Mouse (Mus musculus) liver, postnatal 0 days (tissue): ENCODE results near the gene Tatdn3. TPM values are rescaled to one million over a fixed set of nuclear protein-coding genes. Genes with fewer than 3 reads are reported as not detected.

Experiments used
- ATAC-seq: fragments of 200-750 bp; cut with Nextera tagmentation; 2 replicates; pipeline ENCODE4 v1.8.0; 2017; ENCODE audit warnings: mild to moderate bottlenecking, moderate library complexity
- DNase-seq: peaks from one replicate; pipeline ENCODE4 v3.0.0-alpha.2; 2016
- H3K27ac ChIP-seq: fragments of 300-500 bp; sonication (generic); 2 replicates; pipeline ENCODE4 v1.5.1; 2014; ENCODE audit warnings: antibody characterized with exemption, moderate library complexity, mild to moderate bottlenecking, low read depth
- H3K27me3 ChIP-seq: fragments of 300-500 bp; sonication (generic); 2 replicates; pipeline ENCODE4 v1.6.1; 2014; ENCODE audit warnings: low read length, control low read depth, mixed read lengths; ENCODE audit not compliant: insufficient read depth
- H3K36me3 ChIP-seq: fragments of 300-500 bp; sonication (generic); replicated peaks from 2 replicates; pipeline ENCODE4 v1.6.1; 2014; ENCODE audit warnings: mild to moderate bottlenecking, control low read depth, low read length, moderate library complexity, mixed read lengths; ENCODE audit not compliant: insufficient read depth
- H3K4me1 ChIP-seq: fragments of 300-500 bp; sonication (generic); 2 replicates; pipeline ENCODE4 v1.6.1; 2014; ENCODE audit warnings: antibody characterized with exemption, mild to moderate bottlenecking, control low read depth; ENCODE audit not compliant: insufficient read depth
- H3K4me2 ChIP-seq: fragments of 300-500 bp; sonication (generic); 2 replicates; pipeline ENCODE4 v1.6.1; 2014; ENCODE audit warnings: low read depth, mild to moderate bottlenecking, low read length, moderate library complexity, mixed read lengths
- H3K4me3 ChIP-seq: fragments of 300-500 bp; sonication (generic); 2 replicates; pipeline ENCODE4 v1.5.1; 2014; ENCODE audit warnings: low read depth, low read length
- H3K9ac ChIP-seq: fragments of 300-500 bp; sonication (generic); replicated peaks from 2 replicates; pipeline ENCODE4 v1.6.1; 2014; ENCODE audit warnings: mild to moderate bottlenecking, moderate library complexity
- H3K9me3 ChIP-seq: fragments of 300-500 bp; sonication (generic); 2 replicates; pipeline ENCODE4 v1.6.1; 2016; ENCODE audit warnings: mild to moderate bottlenecking, control low read depth, low read length, mixed read lengths
- CTCF ChIP-seq: sonication (generic); IDR thresholded peaks from 2 replicates; pipeline ENCODE4 v1.5.1; 2016; ENCODE audit warnings: antibody characterized with exemption, low read depth
- EP300 ChIP-seq: IDR thresholded peaks from 2 replicates; pipeline ENCODE4 v1.6.1; 2016; ENCODE audit warnings: antibody characterized with exemption, low read depth, mild to moderate bottlenecking
- WGBS: fragments of 180-500 bp; shearing (Covaris S2); extraction: QIAGEN DNeasy Blood & Tissue Kit; methylation state at CpG from one replicate; pipeline ENCODE4 v1.1.7; 2014; ENCODE audit not compliant: insufficient replicate concordance; 5-methylcytosine and 5-hydroxymethylcytosine counted together
- polyA plus RNA-seq: library from polyadenylated mRNA; unstranded; fragments of >200 nt; fragmentation: Nextera tagmentation; extraction: Ambion mirVana; gene quantifications from 2 replicates; pipeline ENCODE4 v1.2.1, GENCODE M21; 2015

Gene Tatdn3
- polyA plus RNA-seq, 1 experiment from 2014 or later, result 6.5 TPM

DNA sequence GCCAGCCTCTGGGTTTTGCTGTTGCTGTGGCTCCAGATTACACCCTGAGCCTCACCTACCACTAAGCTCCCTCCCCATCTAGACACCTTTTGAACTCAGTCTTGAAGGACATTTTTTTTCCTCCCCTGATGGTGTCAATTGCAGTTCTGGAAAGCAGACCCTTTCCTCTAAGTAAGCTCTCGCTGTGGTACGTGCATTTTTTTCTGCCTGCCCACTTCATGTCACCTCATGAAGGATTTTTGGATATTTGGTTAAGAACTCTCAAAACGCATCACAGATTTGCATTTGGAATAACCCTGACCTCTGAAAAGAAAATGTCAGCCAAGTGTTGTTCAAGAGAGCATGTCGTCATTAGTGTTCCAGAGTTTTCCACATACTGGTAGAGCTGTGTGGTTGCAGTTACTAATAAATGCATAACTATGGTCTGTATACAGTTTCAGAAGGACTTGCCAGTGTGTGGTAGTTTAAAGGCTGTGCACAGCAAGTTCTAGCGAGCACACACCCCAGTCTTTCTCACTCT is 37.1 kb upstream of the Tatdn3 start:
- Histone ChIP-seq H3K27me3 (peaks cover 28% of the 10 kb centered on the region), H3K4me3 (no peak overlapping the region), H3K4me1 (peaks cover 5% of the 10 kb centered on the region), H3K36me3 (no peaks in the 10 kb centered on the region), H3K9ac (no peak overlapping the region), H3K4me2 (no peak overlapping the region), H3K27ac (no peak overlapping the region), H3K9me3 (peaks cover 4% of the 10 kb centered on the region)
- 73% methylated on average over 5 of the region's 5 CpGs for WGBS
- ATAC-seq (no peak), DNase-seq (no peak)
- TF ChIP-seq CTCF (no peak), EP300 (no peak)

DNA sequence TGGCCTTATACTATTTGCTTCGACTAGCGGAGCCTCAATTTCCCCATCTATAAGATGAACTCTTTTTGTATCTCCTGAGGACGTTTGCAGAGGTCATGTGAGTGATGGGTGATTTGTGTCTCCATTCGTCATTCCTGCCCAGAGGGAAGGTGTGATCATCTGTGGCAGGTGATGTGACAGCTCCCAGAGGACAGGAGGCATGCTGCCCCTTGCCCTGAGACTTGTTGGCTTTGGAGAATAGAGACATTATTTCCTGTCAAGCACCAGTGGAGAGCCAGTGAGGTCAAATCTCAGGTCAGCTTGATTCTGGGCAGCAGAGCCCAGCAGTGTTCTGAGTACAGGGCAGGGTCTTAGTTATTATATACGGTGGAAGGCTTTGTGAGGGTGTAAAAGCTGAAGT is 36.4 kb upstream of the Tatdn3 start:
- no peak overlapping the region for H3K4me2 ChIP-seq
- DNase-seq (no peak), ATAC-seq (no peak)
- no peak overlapping the region for H3K27ac ChIP-seq
- no peaks in the 10 kb centered on the region for H3K36me3 ChIP-seq
- 36% methylated on average over 5 of the region's 5 CpGs for WGBS
- TF ChIP-seq CTCF (no peak), EP300 (no peak)
- H3K4me3 ChIP-seq, result no peak overlapping the region
- H3K4me1 ChIP-seq, result peaks cover 5% of the 10 kb centered on the region
- peaks cover 4% of the 10 kb centered on the region for H3K9me3 ChIP-seq
- H3K27me3 ChIP-seq, result peaks cover 28% of the 10 kb centered on the region
- H3K9ac ChIP-seq, result no peak overlapping the region

DNA sequence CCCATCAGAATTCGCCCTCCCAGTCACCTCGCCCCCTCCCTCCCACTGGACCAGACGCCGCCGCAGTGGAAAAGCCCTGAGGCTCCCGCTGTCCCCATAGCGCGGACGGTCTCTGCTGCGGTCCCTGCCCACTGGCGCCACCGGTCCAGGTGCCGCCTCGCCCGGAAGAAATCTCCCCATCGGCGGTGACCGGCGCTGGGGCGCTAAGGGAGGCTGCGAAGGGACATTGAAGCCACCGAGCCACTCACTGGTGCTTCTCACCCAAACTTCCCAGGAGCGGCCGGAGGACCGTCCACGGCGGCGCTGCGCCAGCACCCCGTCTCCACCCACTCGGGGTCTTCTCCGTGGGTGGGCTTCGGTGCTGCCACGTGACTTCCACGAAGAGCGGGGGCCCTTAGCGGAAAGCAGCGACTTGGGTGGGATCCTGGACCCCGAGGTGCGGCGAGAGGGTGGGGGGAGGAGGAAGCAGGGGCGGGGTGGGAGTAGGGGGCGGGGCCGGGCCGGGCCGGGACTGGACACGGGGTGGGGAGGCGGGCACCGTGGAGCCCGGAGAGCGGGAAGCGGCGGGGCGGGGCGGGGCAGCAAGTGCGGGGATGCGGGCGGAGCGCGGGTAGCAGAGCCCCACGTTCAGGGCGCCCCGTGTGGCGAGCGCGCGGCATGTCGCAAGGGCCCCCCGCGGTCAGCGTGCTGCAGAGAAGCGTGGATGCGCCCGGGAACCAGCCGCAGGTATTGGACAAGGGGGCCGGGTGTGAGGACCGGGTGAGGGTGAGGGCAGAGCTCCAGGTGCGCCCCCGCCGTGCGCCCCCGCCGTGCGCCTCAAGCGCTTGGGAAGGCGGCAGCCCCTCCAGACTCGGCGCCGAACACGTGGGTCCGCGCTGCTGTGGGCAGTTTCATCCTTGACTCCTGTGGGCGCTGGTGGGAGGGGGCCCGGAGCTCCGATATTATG is 35.3 kb upstream of the Tatdn3 start, which contains the start of gene Batf3:
Gene Batf3 (plus strand): TSS at position 46 of the 946 bp plus-strand sequence.
- H3K9me3 ChIP-seq, result peaks cover 4% of the 10 kb centered on the region
- H3K4me1 ChIP-seq, result peaks cover 5% of the 10 kb centered on the region
- DNase-seq (peak; percentile 60), ATAC-seq (peak; percentile 63)
- H3K4me3 ChIP-seq, result peak within 1 kb of the TSS; percentile 52
- under 1% methylated on average over 78 of the region's 95 CpGs for WGBS
- no peak within 1 kb of the TSS for H3K27ac ChIP-seq
- H3K36me3 ChIP-seq, result no peaks in the 10 kb centered on the region
- H3K9ac ChIP-seq, result peak within 1 kb of the TSS; percentile 31; the same call in 1 of the 2 replicates
- TF ChIP-seq EP300 (no peak), CTCF (peak; percentile 42)
- peak within 1 kb of the TSS; percentile 75 for H3K4me2 ChIP-seq
- H3K27me3 ChIP-seq, result peaks cover 28% of the 10 kb centered on the region

DNA sequence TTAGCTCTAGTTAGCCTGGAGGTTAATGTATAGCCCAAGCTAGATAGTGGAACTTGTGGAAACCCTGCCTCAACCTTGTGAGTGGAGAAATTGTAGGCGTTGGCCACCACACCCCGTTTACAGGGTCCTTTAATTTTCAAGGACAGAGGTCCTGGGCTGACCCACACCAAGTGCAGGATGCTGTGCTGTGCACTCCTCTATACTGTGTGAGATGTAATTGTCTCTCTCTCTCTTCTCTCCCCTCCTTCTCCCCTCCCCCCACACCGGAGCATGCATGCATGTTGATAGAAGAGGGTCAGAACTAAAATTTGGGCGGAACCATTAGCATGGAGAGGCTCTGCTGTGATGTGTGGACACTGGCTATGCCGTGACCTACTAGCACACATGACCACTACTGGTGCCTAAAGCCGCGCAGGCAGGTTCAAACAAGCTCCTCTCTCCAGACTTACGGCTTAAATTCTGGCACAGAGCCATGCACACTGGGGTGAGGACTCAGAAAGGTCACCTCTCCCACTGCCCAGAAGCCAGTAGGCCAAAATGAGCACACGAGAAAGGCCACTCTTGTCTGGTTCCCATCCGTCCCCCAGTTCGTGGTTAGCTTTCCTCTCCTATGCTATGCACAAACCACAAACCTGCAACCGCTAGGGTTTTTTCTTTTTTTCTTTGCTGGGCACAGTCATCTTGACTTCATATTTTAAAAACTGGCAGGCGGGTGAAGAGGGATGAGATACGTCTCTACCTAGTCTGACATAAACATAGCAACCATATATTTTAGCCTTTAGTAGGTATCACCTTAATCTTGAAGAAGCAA is 34.3 kb upstream of the Tatdn3 start:
- Histone ChIP-seq H3K9ac (no peak overlapping the region), H3K9me3 (peaks cover 4% of the 10 kb centered on the region), H3K4me1 (peaks cover 5% of the 10 kb centered on the region), H3K27me3 (peaks cover 28% of the 10 kb centered on the region), H3K36me3 (no peaks in the 10 kb centered on the region), H3K27ac (no peak overlapping the region), H3K4me3 (peak overlapping the region; percentile 52), H3K4me2 (peak overlapping the region; percentile 75; the same call in 1 of the 2 replicates)
- no peak for TF ChIP-seq CTCF
- no peak for TF ChIP-seq EP300
- ATAC-seq, result 0 out of 2 replicates have a peak, but pooled peaks have one; percentile 16
- DNase-seq, result no peak
- 38% methylated on average over 14 of the region's 14 CpGs for WGBS

DNA sequence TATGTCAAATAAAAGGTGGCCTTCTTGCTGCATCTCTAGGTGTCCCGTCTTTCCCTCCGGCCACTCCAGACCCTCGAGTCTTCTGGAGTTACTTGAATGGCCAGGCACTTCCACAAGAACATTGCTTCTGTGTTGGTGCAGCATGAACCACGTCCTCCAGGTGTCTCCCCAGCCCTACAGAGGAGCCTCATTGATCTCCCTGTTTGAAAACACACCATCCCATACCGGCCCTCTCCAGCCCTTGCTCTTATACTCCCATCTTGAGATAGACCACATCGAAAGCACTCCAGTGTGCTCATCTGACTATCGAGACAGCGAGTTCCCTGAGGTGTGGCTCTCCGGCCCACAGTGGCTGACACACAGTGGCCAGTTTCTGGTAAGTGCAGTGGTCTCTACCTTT is 32.3 kb upstream of the Tatdn3 start:
- H3K36me3 ChIP-seq, result no peaks in the 10 kb centered on the region
- no peak overlapping the region for H3K4me3 ChIP-seq
- ATAC-seq (no peak), DNase-seq (no peak)
- WGBS, result 57% methylated on average over 9 of the region's 9 CpGs
- H3K4me1 ChIP-seq, result peaks cover 5% of the 10 kb centered on the region
- H3K4me2 ChIP-seq, result no peak overlapping the region
- peak; percentile 63 for TF ChIP-seq CTCF
- no peak for TF ChIP-seq EP300
- no peak overlapping the region for H3K27ac ChIP-seq
- no peak overlapping the region for H3K9ac ChIP-seq
- H3K9me3 ChIP-seq, result no peaks in the 10 kb centered on the region
- peaks cover 28% of the 10 kb centered on the region for H3K27me3 ChIP-seq
